16 mouse cellular contexts compared by ENCODE assay signal in the genomic region with DNA sequence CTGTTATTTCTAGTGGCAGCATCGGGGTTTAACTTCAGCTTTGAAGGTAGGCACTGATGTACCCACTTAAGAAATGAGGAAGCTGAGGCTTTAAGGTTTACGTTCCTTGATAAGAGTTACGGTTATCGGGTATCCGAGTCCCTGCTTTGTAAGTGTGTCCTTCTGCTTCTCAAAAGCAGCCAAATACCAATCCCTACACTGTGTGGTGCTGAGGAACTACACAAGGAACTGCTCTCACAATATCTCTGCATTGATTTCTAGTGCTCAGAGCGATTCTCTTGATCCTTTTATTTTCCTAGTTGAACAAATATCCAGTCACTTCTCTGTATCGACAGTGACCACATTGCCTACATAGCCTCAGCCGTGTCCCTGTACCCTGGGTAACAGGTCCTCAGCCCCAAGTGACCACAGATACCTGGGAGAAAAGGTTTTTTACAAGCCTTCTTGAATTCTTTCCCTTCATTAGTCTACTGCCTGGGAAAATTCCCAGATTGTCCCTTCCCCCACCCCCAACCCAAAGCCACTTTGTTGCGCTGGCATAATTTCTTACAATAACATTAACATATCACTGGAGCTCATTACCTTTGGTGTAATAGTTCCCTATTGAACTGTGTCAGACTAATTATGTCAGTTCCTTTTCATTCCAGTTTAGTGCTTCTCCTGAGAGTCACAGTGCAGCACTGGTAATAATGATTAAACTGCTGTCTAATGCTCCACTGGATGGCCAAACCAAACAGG.
DNase-seq lines count a peak whose midpoint lies in the region; ATAC-seq and TF ChIP-seq lines count a peak whose summit lies in the region.
"Had no signal": no experiment of that assay in that cellular context is flagged by ENCODE, and none has a peak within 500 bp of the region (broad histone marks: within the 10 kb centered on the region; RNA-seq: fewer than 3 reads in every experiment).

No protein-coding gene starts in this region.

- no peaks in the 10 kb centered on the region for H3K9me3 ChIP-seq in forebrain, embryonic 14.5 days (replicated peaks; ENCODE audit: control insufficient read depth, low read length)
- H3K9me3 ChIP-seq in hindbrain, embryonic 16.5 days (ENCODE audit: control insufficient read depth, low read length) = no peaks in the 10 kb centered on the region
- H3K9me3 ChIP-seq in neural tube, embryonic 12.5 days = no peaks in the 10 kb centered on the region
- H3K9me3 ChIP-seq: limb, embryonic 12.5 days had no signal

- no peak for TF ChIP-seq POLR2A in brain, embryonic 14.5 days (IDR thresholded peaks at IDR 0.05; ENCODE audit: borderline replicate concordance, extremely low read depth, insufficient read depth, insufficient read length, poor library complexity, severe bottlenecking)

- TF ChIP-seq CTCF in brain, embryonic 14.5 days (IDR thresholded peaks at IDR 0.05; ENCODE audit: borderline replicate concordance, extremely low read depth, insufficient read depth, insufficient read length) = no peak

- 12% methylated on average over 9 of the region's 9 CpGs for WGBS in forebrain, embryonic 14.5 days
- WGBS in hindbrain, embryonic 16.5 days = 52% methylated on average over 9 of the region's 9 CpGs
- 48% methylated on average over 9 of the region's 9 CpGs for WGBS in neural tube, embryonic 12.5 days

- ATAC-seq in forebrain, embryonic 14.5 days = peak; percentile 92
- peak; percentile 87 for ATAC-seq in hindbrain, embryonic 16.5 days
- ATAC-seq in neural tube, embryonic 12.5 days (ENCODE audit: low FRiP score, low read depth) = peak; percentile 74

- H3K36me3 ChIP-seq in forebrain, embryonic 14.5 days (ENCODE audit: control insufficient read depth, insufficient read depth, low read length) = no peaks in the 10 kb centered on the region
- H3K36me3 ChIP-seq in hindbrain, embryonic 16.5 days (ENCODE audit: control insufficient read depth, insufficient read depth, low read length) = no peaks in the 10 kb centered on the region
- no peaks in the 10 kb centered on the region for H3K36me3 ChIP-seq in neural tube, embryonic 12.5 days
- H3K36me3 ChIP-seq: G1E; limb, embryonic 12.5 days had no signal

- peak; percentile 91 for DNase-seq in brain, embryonic 14.5 days (ENCODE audit: low read depth)
- peak; percentile 90 for DNase-seq in forebrain, embryonic 14.5 days (ENCODE audit: low spot score)
- DNase-seq in urinary bladder, postnatal 10 days (ENCODE audit: low spot score) = no peak
- DNase-seq in heart, postnatal 36 days = no peak
- no peak for DNase-seq in heart, adult 11 months
- DNase-seq: cerebellum, adult 11 months; gastrocnemius, adult 2 months; heart, postnatal 14 days; kidney, adult 11 months; kidney, postnatal 25 days; layer of hippocampus, postnatal 36 days had no signal

- H3K27ac ChIP-seq in forebrain, embryonic 14.5 days (ENCODE audit: low read depth, low read length) = peak overlapping the region; percentile 58; the same call in 1 of the 2 replicates
- no peak overlapping the region for H3K27ac ChIP-seq in hindbrain, embryonic 16.5 days (ENCODE audit: low read depth, low read length)
- H3K27ac ChIP-seq in neural tube, embryonic 12.5 days = no peak overlapping the region
- H3K27ac ChIP-seq: gastrocnemius, adult 2 months; limb, embryonic 12.5 days; stomach, postnatal 0 days had no signal

- no peak overlapping the region for H3K9ac ChIP-seq in forebrain, embryonic 14.5 days (ENCODE audit: low read length)
- H3K9ac ChIP-seq in hindbrain, embryonic 16.5 days (ENCODE audit: low read depth, low read length) = 0 out of 2 replicates have a peak overlapping the region, but pooled peaks have one; percentile 9
- H3K9ac ChIP-seq in neural tube, embryonic 12.5 days = no peak overlapping the region
- H3K9ac ChIP-seq: limb, embryonic 12.5 days had no signal

- H3K27me3 ChIP-seq in forebrain, embryonic 14.5 days (replicated peaks; ENCODE audit: control insufficient read depth, insufficient read depth, low read length) = no peaks in the 10 kb centered on the region
- H3K27me3 ChIP-seq in hindbrain, embryonic 16.5 days (replicated peaks; ENCODE audit: control insufficient read depth, insufficient read depth, low read length) = no peaks in the 10 kb centered on the region
- no peaks in the 10 kb centered on the region for H3K27me3 ChIP-seq in neural tube, embryonic 12.5 days (replicated peaks)
- H3K27me3 ChIP-seq: limb, embryonic 12.5 days had no signal

- H3K4me3 ChIP-seq in forebrain, embryonic 14.5 days (ENCODE audit: low read depth, low read length) = no peak overlapping the region
- no peak overlapping the region for H3K4me3 ChIP-seq in hindbrain, embryonic 16.5 days (ENCODE audit: low read length)
- no peak overlapping the region for H3K4me3 ChIP-seq in neural tube, embryonic 12.5 days
- H3K4me3 ChIP-seq: gastrocnemius, adult 2 months; limb, embryonic 12.5 days had no signal

- intact Hi-C loops in heart, postnatal 36 days (cut with DNase I) = no loop called here

- H3K4me2 ChIP-seq in forebrain, embryonic 14.5 days (ENCODE audit: low read length) = no peak overlapping the region
- no peak overlapping the region for H3K4me2 ChIP-seq in hindbrain, embryonic 16.5 days (ENCODE audit: low read length)
- H3K4me2 ChIP-seq in neural tube, embryonic 12.5 days (replicated peaks) = no peak overlapping the region
- H3K4me2 ChIP-seq: limb, embryonic 12.5 days had no signal

- peaks cover 18% of the 10 kb centered on the region for H3K4me1 ChIP-seq in forebrain, embryonic 14.5 days (ENCODE audit: control insufficient read depth, insufficient read depth, low read length)
- peaks cover 9% of the 10 kb centered on the region for H3K4me1 ChIP-seq in hindbrain, embryonic 16.5 days (ENCODE audit: control insufficient read depth, insufficient read depth, low read depth, low read length)
- peaks cover 12% of the 10 kb centered on the region; the same call in 1 of the 2 replicates for H3K4me1 ChIP-seq in neural tube, embryonic 12.5 days
- H3K4me1 ChIP-seq: limb, embryonic 12.5 days had no signal

Comparison
In these comparisons a context has a peak if more than half of its experiments do, and no peak if none do; other contexts are left out.
1. DNase-seq: peak in brain, embryonic 14.5 days (single experiment) and forebrain, embryonic 14.5 days (single experiment); none in urinary bladder, postnatal 10 days (single experiment), heart, postnatal 36 days (0 of 2) and heart, adult 11 months (single experiment).
2. Peak in every context shown above with its lines, with median percentiles within 50 percentile points of each other: ATAC-seq.